Mouse (Mus musculus) lung, postnatal 14 days (tissue): Measurements from ENCODE around the gene Fam107b.
"Not testable (repeated sequence)": the region's sequence is repeated elsewhere in the genome, so short reads cannot be mapped to it uniquely, and the experiment has no call there.

ENCODE experiments used
- DNase-seq: peaks from one replicate; pipeline ENCODE4 v3.0.0; 2021

Gene Fam107b

GRCm38 (mm10) chr2:3659300-3659910 is 89.1 kb downstream of the Fam107b start:
- no peak for DNase-seq

- no peak for DNase-seq
These were observed 93.8 kb downstream of the Fam107b start for GRCm38 (mm10) chr2:3664086-3664485.

- peak; percentile 33 for DNase-seq
These were observed 98.4 kb downstream of the Fam107b start for GRCm38 (mm10) chr2:3668682-3669081.

GRCm38 (mm10) chr2:3669646-3670045 is 99.4 kb downstream of the Fam107b start:
- DNase-seq: no peak

- DNase-seq: no peak
These were observed 102.5 kb downstream of the Fam107b start for GRCm38 (mm10) chr2:3672654-3673367.

- no peak for DNase-seq
These were observed 105.2 kb downstream of the Fam107b start for GRCm38 (mm10) chr2:3675481-3675880.

GRCm38 (mm10) chr2:3682699-3683098 is 112.4 kb downstream of the Fam107b start:
- no peak for DNase-seq

- no peak for DNase-seq
These were observed 113.1 kb downstream of the Fam107b start for GRCm38 (mm10) chr2:3683343-3683742.

- peak; percentile 7 for DNase-seq
These were observed 113.5 kb downstream of the Fam107b start for GRCm38 (mm10) chr2:3683751-3684229.

- DNase-seq: no peak
These were observed 119.9 kb downstream of the Fam107b start for GRCm38 (mm10) chr2:3690221-3690620.

GRCm38 (mm10) chr2:3692833-3693232 is 122.5 kb downstream of the Fam107b start:
- DNase-seq: no peak

GRCm38 (mm10) chr2:3695900-3696299 is 125.6 kb downstream of the Fam107b start:
- DNase-seq: no peak

GRCm38 (mm10) chr2:3700368-3700767 is 130.1 kb downstream of the Fam107b start:
- no peak for DNase-seq

GRCm38 (mm10) chr2:3702640-3703190 is 132.4 kb downstream of the Fam107b start:
- no peak for DNase-seq

- DNase-seq: no peak
These were observed 133.5 kb downstream of the Fam107b start for GRCm38 (mm10) chr2:3703806-3704205.

GRCm38 (mm10) chr2:3704311-3705162 is 134.2 kb downstream of the Fam107b start:
- DNase-seq: no peak

- not testable (repeated sequence) for DNase-seq
These were observed 135.0 kb downstream of the Fam107b start for GRCm38 (mm10) chr2:3705283-3705682.

- no peak for DNase-seq
These were observed 136.9 kb downstream of the Fam107b start for GRCm38 (mm10) chr2:3707236-3707635.

GRCm38 (mm10) chr2:3708621-3709020 is 138.3 kb downstream of the Fam107b start:
- DNase-seq: no peak

- no peak for DNase-seq
These were observed 139.6 kb downstream of the Fam107b start for GRCm38 (mm10) chr2:3709882-3710281.

GRCm38 (mm10) chr2:3710521-3710920 is 140.2 kb downstream of the Fam107b start:
- DNase-seq: no peak

- no peak for DNase-seq
These were observed 142.2 kb downstream of the Fam107b start for GRCm38 (mm10) chr2:3712369-3713042.
